Mouse (Mus musculus) B cell, adult (primary cell): ENCODE results near the gene Cep290. TPM values are rescaled to one million over a fixed set of nuclear protein-coding genes. Genes with fewer than 3 reads are reported as not detected.

Experiments used
- total RNA-seq: library from RNA; stranded (reverse); gene quantifications from 4 replicates; pipeline ENCODE4 v1.2.4, GENCODE M21; 2023; ENCODE audit not compliant: inconsistent age

Gene Cep290
- 2.9 to 4.9 TPM (median 3.2 TPM) in 4 replicates for total RNA-seq

GRCm38 (mm10) chr10:100487097-100487978, at the start of gene Cep290, which contains the start of gene Tmtc3:
Gene Cep290, plus strand, starts transcription at chr10:100487558.
Gene Tmtc3, minus strand, starts transcription at chr10:100487350.

DNA sequence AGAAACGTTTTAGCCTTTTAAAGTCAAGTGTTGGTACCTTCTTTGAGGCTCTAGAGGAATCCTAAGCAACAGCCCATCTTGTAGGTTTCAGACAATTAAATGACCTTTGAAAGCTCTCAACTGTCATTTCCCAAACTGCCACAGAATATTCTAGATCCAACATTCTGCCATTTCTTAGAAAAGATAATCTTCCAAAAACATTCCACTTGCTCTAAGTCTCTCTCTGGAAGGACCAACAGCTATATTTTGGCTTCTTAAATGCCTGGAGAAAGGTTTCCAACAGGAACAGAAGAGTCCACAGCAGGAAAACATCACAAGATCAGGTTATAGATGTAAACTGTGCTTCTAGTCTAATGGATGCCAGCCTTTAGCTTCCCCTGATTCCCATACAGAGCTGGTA, 103.0 kb downstream of the Cep290 start, which contains the start of the genes 4930430F08Rik and 1700017N19Rik:
4930430F08Rik (minus strand) TSS at position 101 of the 400 bp plus-strand sequence.
1700017N19Rik (plus strand) TSS at position 162 of the 400 bp plus-strand sequence.

Other genes with a start within 250 kb of the Cep290 start
- gene Gm4301, start 151.9 kb upstream of the Cep290 start, total RNA-seq = not detected in 4 replicates
- gene Gm4302, start 146.7 kb upstream of the Cep290 start, total RNA-seq = not detected in 4 replicates
- not detected in 4 replicates for gene Gm4303, start 141.6 kb upstream of the Cep290 start, total RNA-seq
- not detected in 4 replicates for gene Gm4305, start 136.5 kb upstream of the Cep290 start, total RNA-seq
- gene Gm4307, start 126.2 kb upstream of the Cep290 start, total RNA-seq = not detected in 4 replicates
- gene Gm4312, start 105.0 kb upstream of the Cep290 start, total RNA-seq = not detected in 4 replicates
- gene Tmtc3, start 208 bp upstream of the Cep290 start, total RNA-seq = 1.4 to 2.5 TPM (median 1.7 TPM) in 4 replicates
- gene 4930430F08Rik, start 102.9 kb downstream of the Cep290 start, total RNA-seq = 3.3 to 8.0 TPM (median 4.8 TPM) in 4 replicates
- not detected in 4 replicates for gene 1700017N19Rik, start 102.9 kb downstream of the Cep290 start, total RNA-seq